Mouse (Mus musculus): ENCODE measurements at regions not wholly inside any gene's neighbourhood (a gene's known extent, or its start where the extent isn't known, plus 50 kb on each side); places are given as distances from the start of the nearest gene placed in this dataset.

- Histone ChIP-seq H3K27ac (no peak overlapping the region), H3K4me1 (no peaks in the 10 kb centered on the region), H3K9ac (no peak overlapping the region), H3K36me3 (replicated peaks) (no peaks in the 10 kb centered on the region), H3K27me3 (replicated peaks) (no peaks in the 10 kb centered on the region), H3K4me2 (no peak overlapping the region), H3K9me3 (no peaks in the 10 kb centered on the region), H3K4me3 (no peak overlapping the region)
- WGBS = 66% methylated on average over 3 of the region's 3 CpGs
- no peak for ATAC-seq (replicated peaks)
Observed at GRCm38 (mm10) chr6:112062956-112063355, 210.6 kb upstream of the Lmcd1 start.

- WGBS = 94% methylated on average over 3 of the region's 3 CpGs
- H3K4me1 ChIP-seq = no peaks in the 10 kb centered on the region
- H3K4me2 ChIP-seq = no peak overlapping the region
- no peaks in the 10 kb centered on the region for H3K9me3 ChIP-seq
- H3K27me3 ChIP-seq (replicated peaks) = no peaks in the 10 kb centered on the region
- no peaks in the 10 kb centered on the region for H3K36me3 ChIP-seq (replicated peaks)
- no peak overlapping the region for H3K27ac ChIP-seq
- no peak overlapping the region for H3K4me3 ChIP-seq
- no peak overlapping the region for H3K9ac ChIP-seq
- no peak for ATAC-seq (replicated peaks)
Observed at GRCm38 (mm10) chr6:112090597-112090996, 183.0 kb upstream of the Lmcd1 start.

- Histone ChIP-seq H3K27me3 (replicated peaks) (no peaks in the 10 kb centered on the region), H3K4me1 (no peaks in the 10 kb centered on the region), H3K4me3 (no peak overlapping the region), H3K36me3 (replicated peaks) (no peaks in the 10 kb centered on the region), H3K9ac (no peak overlapping the region), H3K27ac (no peak overlapping the region), H3K9me3 (no peaks in the 10 kb centered on the region), H3K4me2 (no peak overlapping the region)
- peak; percentile 65; the same call in 1 of the 2 replicates for ATAC-seq (replicated peaks)
- 58% methylated on average over 3 of the region's 3 CpGs for WGBS
Observed at GRCm38 (mm10) chr6:112091125-112091763, 182.3 kb upstream of the Lmcd1 start.

- ATAC-seq (replicated peaks) = no peak
- no peaks in the 10 kb centered on the region for H3K9me3 ChIP-seq
- no peak overlapping the region for H3K9ac ChIP-seq
- WGBS = 84% methylated on average over 3 of the region's 3 CpGs
- no peak overlapping the region for H3K4me3 ChIP-seq
- H3K27ac ChIP-seq = no peak overlapping the region
- H3K4me2 ChIP-seq = no peak overlapping the region
- H3K4me1 ChIP-seq = no peaks in the 10 kb centered on the region
- H3K36me3 ChIP-seq (replicated peaks) = no peaks in the 10 kb centered on the region
- no peaks in the 10 kb centered on the region for H3K27me3 ChIP-seq (replicated peaks)
Observed at GRCm38 (mm10) chr6:112093300-112093699, 180.3 kb upstream of the Lmcd1 start.

- H3K27ac ChIP-seq = no peak overlapping the region
- no peak overlapping the region for H3K4me2 ChIP-seq
- WGBS = 88% methylated on average over 3 of the region's 3 CpGs
- H3K9ac ChIP-seq = no peak overlapping the region
- no peak for ATAC-seq (replicated peaks)
- H3K4me1 ChIP-seq = no peaks in the 10 kb centered on the region
- H3K36me3 ChIP-seq (replicated peaks) = no peaks in the 10 kb centered on the region
- no peaks in the 10 kb centered on the region for H3K9me3 ChIP-seq
- H3K4me3 ChIP-seq = no peak overlapping the region
- H3K27me3 ChIP-seq (replicated peaks) = no peaks in the 10 kb centered on the region
Observed at GRCm38 (mm10) chr6:112097699-112098098, 175.9 kb upstream of the Lmcd1 start.

- no peak overlapping the region for H3K4me2 ChIP-seq
- no peak for ATAC-seq (replicated peaks)
- no peaks in the 10 kb centered on the region for H3K36me3 ChIP-seq (replicated peaks)
- H3K9me3 ChIP-seq = no peaks in the 10 kb centered on the region
- H3K27ac ChIP-seq = no peak overlapping the region
- H3K4me1 ChIP-seq = no peaks in the 10 kb centered on the region
- 83% methylated on average over 13 of the region's 13 CpGs for WGBS
- no peak overlapping the region for H3K4me3 ChIP-seq
- no peak overlapping the region for H3K9ac ChIP-seq
- H3K27me3 ChIP-seq (replicated peaks) = no peaks in the 10 kb centered on the region
Observed at GRCm38 (mm10) chr6:112108651-112109050, 164.9 kb upstream of the Lmcd1 start.

- H3K27me3 ChIP-seq (replicated peaks) = no peaks in the 10 kb centered on the region
- H3K9ac ChIP-seq = no peak overlapping the region
- no peaks in the 10 kb centered on the region for H3K36me3 ChIP-seq (replicated peaks)
- no peaks in the 10 kb centered on the region for H3K9me3 ChIP-seq
- ATAC-seq (replicated peaks) = no peak
- 48% methylated on average over 2 of the region's 2 CpGs for WGBS
- H3K27ac ChIP-seq = no peak overlapping the region
- H3K4me3 ChIP-seq = no peak overlapping the region
- H3K4me2 ChIP-seq = no peak overlapping the region
- no peaks in the 10 kb centered on the region for H3K4me1 ChIP-seq
Observed at GRCm38 (mm10) chr6:112119180-112119579, 154.4 kb upstream of the Lmcd1 start.

GRCm38 (mm10) chr6:112133522-112133921, 140.0 kb upstream of the Lmcd1 start:
- Histone ChIP-seq H3K36me3 (replicated peaks) (no peaks in the 10 kb centered on the region), H3K9me3 (no peaks in the 10 kb centered on the region), H3K4me1 (no peaks in the 10 kb centered on the region), H3K27ac (no peak overlapping the region), H3K27me3 (replicated peaks) (no peaks in the 10 kb centered on the region), H3K4me2 (no peak overlapping the region), H3K4me3 (no peak overlapping the region), H3K9ac (no peak overlapping the region)
- ATAC-seq (replicated peaks) = no peak
- 25% methylated on average over 3 of the region's 3 CpGs for WGBS

GRCm38 (mm10) chr6:112152535-112153364, 120.8 kb upstream of the Lmcd1 start:
- Histone ChIP-seq H3K4me2 (no peak overlapping the region), H3K4me3 (no peak overlapping the region), H3K27ac (no peak overlapping the region), H3K36me3 (replicated peaks) (no peaks in the 10 kb centered on the region), H3K9ac (no peak overlapping the region), H3K27me3 (replicated peaks) (no peaks in the 10 kb centered on the region), H3K9me3 (no peaks in the 10 kb centered on the region), H3K4me1 (no peaks in the 10 kb centered on the region)
- ATAC-seq (replicated peaks) = peak; percentile 48; the same call in 1 of the 2 replicates
- 70% methylated on average over 10 of the region's 10 CpGs for WGBS

- Histone ChIP-seq H3K4me2 (no peak overlapping the region), H3K9ac (no peak overlapping the region), H3K4me1 (no peaks in the 10 kb centered on the region), H3K4me3 (no peak overlapping the region), H3K36me3 (replicated peaks) (no peaks in the 10 kb centered on the region), H3K9me3 (no peaks in the 10 kb centered on the region), H3K27ac (no peak overlapping the region), H3K27me3 (replicated peaks) (no peaks in the 10 kb centered on the region)
- 68% methylated on average over 3 of the region's 3 CpGs for WGBS
- no peak for ATAC-seq (replicated peaks)
Observed at GRCm38 (mm10) chr6:112167487-112167886, 106.1 kb upstream of the Lmcd1 start.

- Histone ChIP-seq H3K4me1 (no peaks in the 10 kb centered on the region), H3K9me3 (no peaks in the 10 kb centered on the region), H3K27ac (no peak overlapping the region), H3K4me2 (no peak overlapping the region), H3K9ac (no peak overlapping the region), H3K36me3 (replicated peaks) (no peaks in the 10 kb centered on the region), H3K4me3 (no peak overlapping the region), H3K27me3 (replicated peaks) (no peaks in the 10 kb centered on the region)
- 11% methylated on average over 2 of the region's 2 CpGs for WGBS
- ATAC-seq (replicated peaks) = peak; percentile 80
Observed at GRCm38 (mm10) chr6:112176344-112176743, 97.2 kb upstream of the Lmcd1 start.

GRCm38 (mm10) chr6:112187636-112188035, 85.9 kb upstream of the Lmcd1 start:
- Histone ChIP-seq H3K9ac (no peak overlapping the region), H3K36me3 (replicated peaks) (no peaks in the 10 kb centered on the region), H3K27ac (no peak overlapping the region), H3K4me3 (no peak overlapping the region), H3K4me1 (no peaks in the 10 kb centered on the region), H3K9me3 (no peaks in the 10 kb centered on the region), H3K27me3 (replicated peaks) (no peaks in the 10 kb centered on the region), H3K4me2 (no peak overlapping the region)
- WGBS = 100% methylated on average over 2 of the region's 2 CpGs
- ATAC-seq (replicated peaks) = no peak

GRCm38 (mm10) chr6:112191032-112191431, 82.5 kb upstream of the Lmcd1 start:
- Histone ChIP-seq H3K4me2 (no peak overlapping the region), H3K4me3 (no peak overlapping the region), H3K4me1 (no peaks in the 10 kb centered on the region), H3K27ac (no peak overlapping the region), H3K9ac (no peak overlapping the region), H3K27me3 (replicated peaks) (no peaks in the 10 kb centered on the region), H3K9me3 (no peaks in the 10 kb centered on the region), H3K36me3 (replicated peaks) (no peaks in the 10 kb centered on the region)
- ATAC-seq (replicated peaks) = 0 out of 2 replicates have a peak, but pooled peaks have one; percentile 39
- 45% methylated on average over 6 of the region's 6 CpGs for WGBS

All from midbrain, embryonic 15.5 days (tissue).